Mouse (Mus musculus) bone marrow, adult 2 months (tissue): Measurements from ENCODE around the gene Itgb4.

ENCODE experiments used
- CTCF ChIP-seq: fragments of 200-500 bp; IDR thresholded peaks from 2 replicates; pipeline ENCODE4 v1.5.1; 2011; ENCODE audit warnings: low read length, control low read depth; ENCODE audit not compliant: control insufficient read depth, insufficient read depth
- POLR2A ChIP-seq: fragments of 200-500 bp; IDR thresholded peaks from 2 replicates; pipeline ENCODE4 v1.6.1; 2011; ENCODE audit warnings: low read depth, mild to moderate bottlenecking, control low read depth, low read length, borderline replicate concordance; ENCODE audit not compliant: control insufficient read depth

GRCm38 (mm10) chr11:116000607-116001006 lies 26.1 kb downstream of the Itgb4 start:
- TF ChIP-seq POLR2A (no peak), CTCF (no peak)
